Mouse (Mus musculus) testis, adult 2 months (tissue): ENCODE results near the gene Gatm.

Source experiments
- CTCF ChIP-seq: fragments of 200-500 bp; IDR thresholded peaks from 2 replicates; pipeline ENCODE4 v1.5.1; 2012; ENCODE audit warnings: low read depth, mild to moderate bottlenecking, inconsistent platforms, low read length, moderate library complexity; ENCODE audit not compliant: control insufficient read depth, insufficient read depth, insufficient replicate concordance
- POLR2A ChIP-seq: fragments of 200-500 bp; IDR thresholded peaks from 2 replicates; pipeline ENCODE4 v1.6.1; 2012; ENCODE audit warnings: low read depth, mild to moderate bottlenecking, inconsistent platforms, low read length, moderate library complexity; ENCODE audit not compliant: control insufficient read depth

- TF ChIP-seq CTCF (no peak), POLR2A (no peak)
Observed at GRCm38 (mm10) chr2:122621337-122622110, 10.4 kb upstream of the Gatm start.
